Mouse (Mus musculus) splenic B cell, adult 2 months (primary cell): ENCODE measurements around the gene Dennd4c.
"Not testable (repeated sequence)": the region's sequence is repeated elsewhere in the genome, so short reads cannot be mapped to it uniquely, and the experiment has no call there.

ENCODE experiments used
- DNase-seq: peaks from one replicate; pipeline ENCODE4 v3.0.0-alpha.2; 2011; ENCODE audit warnings: low read depth, low spot score
- H3K27me3 ChIP-seq: 2 replicates; pipeline ENCODE4 v1.6.1; 2012; ENCODE audit warnings: mild to moderate bottlenecking, low read length, moderate library complexity, mixed read lengths; ENCODE audit not compliant: control insufficient read depth, poor library complexity, insufficient read depth, severe bottlenecking
- H3K36me3 ChIP-seq: 2 replicates; pipeline ENCODE4 v1.6.1; 2012; ENCODE audit warnings: mild to moderate bottlenecking, low read length, moderate library complexity, mixed read lengths; ENCODE audit not compliant: control insufficient read depth, poor library complexity, insufficient read depth, severe bottlenecking

Gene Dennd4c

DNA sequence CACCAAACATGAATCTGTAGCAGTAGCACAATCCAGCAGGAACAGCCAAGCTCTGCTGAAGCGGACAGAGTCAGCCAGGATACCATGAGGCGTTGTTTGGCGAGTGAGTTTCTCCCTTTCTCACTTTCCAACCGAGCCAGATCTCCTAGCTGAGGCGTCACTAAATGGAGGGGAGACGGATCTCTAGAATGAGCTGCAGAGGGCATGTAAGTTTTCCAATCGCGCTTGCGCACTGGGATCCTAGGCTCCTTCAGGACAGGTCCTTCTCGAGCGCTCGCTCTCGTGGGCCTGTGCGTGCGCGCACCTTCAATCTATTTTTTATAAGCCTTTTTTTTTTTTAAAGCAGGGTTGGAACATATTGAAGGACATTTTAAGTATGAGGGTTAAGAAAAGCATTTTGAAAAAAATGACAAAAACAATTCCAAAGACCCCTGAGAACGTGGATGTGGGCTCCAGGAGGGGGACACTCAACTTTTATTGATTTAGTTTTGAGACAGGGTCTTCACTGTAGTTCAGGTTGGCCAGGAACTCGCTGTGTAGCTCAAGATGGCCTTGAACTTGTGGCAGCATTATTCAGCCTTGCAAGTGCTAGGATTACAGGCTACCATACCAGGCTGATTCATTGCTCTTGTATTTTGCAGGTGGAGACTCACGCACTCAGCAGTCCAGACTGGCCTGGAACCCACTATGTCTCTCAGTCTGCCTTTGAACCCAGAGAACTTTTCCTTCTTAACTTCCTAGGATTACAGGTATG, 14.1 kb upstream of the Dennd4c start:
- Histone ChIP-seq H3K36me3 (no peaks in the 10 kb centered on the region), H3K27me3 (no peaks in the 10 kb centered on the region; the same call in 1 of the 2 replicates)
- no peak for DNase-seq

- no peaks in the 10 kb centered on the region for H3K36me3 ChIP-seq
- no peaks in the 10 kb centered on the region; the same call in 1 of the 2 replicates for H3K27me3 ChIP-seq
- no peak for DNase-seq
These were observed 8.9 kb upstream of the Dennd4c start for GRCm38 (mm10) chr4:86739308-86739993.

- peak; percentile 18 for DNase-seq
- H3K27me3 ChIP-seq = no peaks in the 10 kb centered on the region
- no peaks in the 10 kb centered on the region for H3K36me3 ChIP-seq
These were observed 1.0 kb downstream of the Dennd4c start for GRCm38 (mm10) chr4:86749361-86749841.

DNA sequence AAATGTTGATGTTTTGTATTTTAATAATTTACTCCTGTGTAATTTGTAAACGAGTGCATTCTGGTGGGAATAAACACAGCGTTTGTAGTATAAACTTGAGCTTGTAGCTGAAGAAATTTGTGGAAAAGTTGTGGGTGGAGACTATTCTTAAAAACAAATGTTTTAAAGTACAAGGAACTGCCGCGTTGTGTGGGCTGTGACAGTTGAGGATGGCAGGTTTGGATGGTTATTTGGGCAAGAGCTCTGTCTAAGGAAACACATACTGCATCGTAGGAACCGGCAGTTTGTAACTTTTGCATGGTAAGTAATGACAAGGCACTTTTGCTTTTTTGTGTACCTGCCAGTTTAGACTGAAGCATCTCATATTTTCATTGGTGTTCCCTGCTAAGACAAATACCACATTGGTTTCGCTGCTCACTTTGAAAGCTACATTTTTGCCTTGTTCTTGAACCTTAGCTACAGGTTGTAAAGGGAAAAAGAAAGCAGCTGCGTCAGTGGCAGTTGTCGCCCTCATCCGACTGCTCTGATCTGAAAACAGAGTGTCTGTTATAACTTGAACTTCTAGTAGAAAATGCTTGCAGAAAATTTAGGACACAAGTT, 2.1 kb downstream of the Dennd4c start:
- Histone ChIP-seq H3K36me3 (no peaks in the 10 kb centered on the region), H3K27me3 (no peaks in the 10 kb centered on the region)
- DNase-seq = peak; percentile 11

DNA sequence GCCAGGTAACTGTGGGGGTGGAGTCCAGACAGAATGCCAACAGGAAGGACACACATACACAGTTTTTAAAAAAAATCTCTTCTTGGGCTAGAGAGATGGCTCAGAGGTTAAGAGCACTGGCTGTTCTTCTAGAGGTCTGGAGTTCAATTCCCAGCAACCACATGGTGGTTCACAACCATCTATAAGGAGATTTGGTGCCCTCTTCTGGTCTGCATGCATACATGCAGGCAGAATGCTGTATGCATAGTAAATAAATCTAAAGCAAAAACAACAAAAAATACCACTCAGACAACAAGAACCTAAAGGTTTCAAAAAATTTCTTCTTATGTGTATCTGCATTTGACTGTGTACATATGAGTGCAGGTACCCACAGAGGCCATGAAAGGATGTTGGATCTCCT, 16.0 kb downstream of the Dennd4c start:
- DNase-seq = no peak
- Histone ChIP-seq H3K36me3 (no peaks in the 10 kb centered on the region), H3K27me3 (no peaks in the 10 kb centered on the region)

- DNase-seq = no peak
- Histone ChIP-seq H3K36me3 (no peaks in the 10 kb centered on the region), H3K27me3 (no peaks in the 10 kb centered on the region)
These were observed 29.2 kb downstream of the Dennd4c start for GRCm38 (mm10) chr4:86777587-86777986.

GRCm38 (mm10) chr4:86810604-86811003, 62.2 kb downstream of the Dennd4c start:
- Histone ChIP-seq H3K36me3 (0 out of 2 replicates have a peak, but pooled peaks cover 2% of the 10 kb centered on the region), H3K27me3 (no peaks in the 10 kb centered on the region)
- no peak for DNase-seq

- no peak for DNase-seq
- no peaks in the 10 kb centered on the region for H3K27me3 ChIP-seq
- H3K36me3 ChIP-seq = no peaks in the 10 kb centered on the region
These were observed 66.5 kb downstream of the Dennd4c start for GRCm38 (mm10) chr4:86814850-86815249.

GRCm38 (mm10) chr4:86823169-86823568, 74.8 kb downstream of the Dennd4c start:
- peak; percentile 66 for DNase-seq
- Histone ChIP-seq H3K27me3 (no peaks in the 10 kb centered on the region), H3K36me3 (peaks cover 3% of the 10 kb centered on the region; the same call in 1 of the 2 replicates)

DNA sequence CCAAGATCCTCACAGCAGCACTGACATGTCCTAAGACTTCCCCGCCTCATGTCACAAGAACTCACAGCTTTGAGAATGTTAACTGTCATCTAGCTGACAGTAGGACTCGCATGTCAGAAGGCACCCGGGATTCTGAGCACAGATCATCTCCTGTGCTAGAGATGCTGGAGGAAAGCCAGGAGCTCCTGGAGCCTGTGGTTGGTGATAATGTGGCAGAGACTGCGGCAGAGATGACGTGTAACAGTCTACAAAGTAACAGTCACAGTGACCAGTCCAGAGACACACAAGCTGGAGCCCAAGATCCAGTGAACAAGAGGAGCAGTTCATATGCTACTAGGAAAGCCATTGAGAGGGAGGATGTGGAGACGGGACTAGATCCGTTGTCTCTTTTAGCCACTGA, 76.8 kb downstream of the Dennd4c start:
- DNase-seq = no peak
- H3K27me3 ChIP-seq = no peaks in the 10 kb centered on the region
- H3K36me3 ChIP-seq = peaks cover 4% of the 10 kb centered on the region; the same call in 1 of the 2 replicates

DNA sequence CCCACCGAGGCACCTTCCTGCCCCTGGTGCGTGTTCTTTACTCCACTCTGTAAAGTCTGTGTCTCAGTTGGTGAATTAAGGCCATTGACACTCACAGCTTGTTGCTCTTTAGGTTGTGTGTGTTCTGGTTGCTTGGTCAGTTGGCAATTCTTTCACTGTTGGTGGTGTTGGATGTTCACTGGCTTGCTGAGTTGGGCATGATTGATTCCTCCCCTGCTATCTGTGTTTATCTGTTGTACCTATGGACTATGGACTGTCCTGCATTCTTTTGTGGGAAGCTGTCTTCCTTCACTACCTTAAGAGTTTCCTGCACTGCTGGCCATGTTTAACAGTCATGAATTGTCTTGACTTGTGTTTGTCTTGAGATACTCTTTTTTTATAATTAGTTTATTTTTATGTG, 83.5 kb downstream of the Dennd4c start:
- no peak for DNase-seq
- Histone ChIP-seq H3K36me3 (peaks cover 3% of the 10 kb centered on the region; the same call in 1 of the 2 replicates), H3K27me3 (no peaks in the 10 kb centered on the region)

GRCm38 (mm10) chr4:86841141-86841540, 92.8 kb downstream of the Dennd4c start:
- not testable (repeated sequence) for H3K27me3 ChIP-seq, DNase-seq
- H3K36me3 ChIP-seq = peaks cover 11% of the 10 kb centered on the region

DNA sequence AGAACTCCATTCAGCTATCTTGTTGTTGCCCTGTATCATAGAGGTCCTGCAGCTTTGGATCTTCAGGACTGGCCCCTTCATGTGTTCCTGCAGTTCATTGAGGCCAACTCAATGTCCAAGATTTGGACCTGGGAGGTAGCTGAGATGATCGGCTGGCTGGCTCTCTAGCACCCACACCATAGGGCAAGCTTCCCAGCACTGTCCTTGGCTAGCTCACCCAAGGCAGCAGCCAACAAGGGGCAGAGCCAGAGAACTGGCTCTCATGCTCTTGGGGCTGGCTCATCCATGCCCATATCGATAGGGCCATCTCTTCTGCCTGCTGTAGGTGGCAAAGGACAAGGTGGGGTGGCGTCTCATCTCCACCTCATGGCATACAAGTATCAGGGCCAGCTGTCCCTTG, 97.0 kb downstream of the Dennd4c start:
- Histone ChIP-seq H3K27me3 (no peaks in the 10 kb centered on the region), H3K36me3 (peaks cover 7% of the 10 kb centered on the region)
- no peak for DNase-seq

- no peaks in the 10 kb centered on the region for H3K27me3 ChIP-seq
- no peak for DNase-seq
- peaks cover 7% of the 10 kb centered on the region for H3K36me3 ChIP-seq
These were observed 98.9 kb downstream of the Dennd4c start for GRCm38 (mm10) chr4:86847246-86847645.

DNA sequence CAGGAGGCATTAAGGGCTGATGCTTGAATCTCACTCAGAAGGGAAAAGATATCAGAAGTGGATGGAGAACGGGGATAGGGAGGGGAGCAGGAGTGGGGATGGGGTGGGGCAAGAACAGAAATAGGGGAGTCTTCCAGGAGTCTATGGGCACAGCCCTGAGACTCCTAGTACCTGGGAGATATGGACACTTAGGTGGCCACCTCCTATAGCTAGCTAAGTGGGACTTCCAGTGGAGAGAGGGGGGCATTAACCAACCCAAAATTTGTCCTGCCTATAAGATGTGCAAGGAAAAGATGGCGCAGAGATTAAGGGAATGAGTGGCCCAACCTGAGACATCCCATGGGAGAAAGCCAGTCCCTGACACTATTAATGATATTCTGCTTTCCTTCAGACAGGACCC, 103.0 kb downstream of the Dennd4c start:
- DNase-seq = no peak
- H3K36me3 ChIP-seq = peaks cover 18% of the 10 kb centered on the region
- H3K27me3 ChIP-seq = no peaks in the 10 kb centered on the region
